Mouse (Mus musculus): ENCODE measurements around the gene Gpr12.
A peak's percentile ranks its signal among the peaks of the same experiment; 100 is the strongest.
"Not testable (repeated sequence)": the region's sequence is repeated elsewhere in the genome, so short reads cannot be mapped to it uniquely, and the experiment has no call there.

The Gpr12 gene

DNA sequence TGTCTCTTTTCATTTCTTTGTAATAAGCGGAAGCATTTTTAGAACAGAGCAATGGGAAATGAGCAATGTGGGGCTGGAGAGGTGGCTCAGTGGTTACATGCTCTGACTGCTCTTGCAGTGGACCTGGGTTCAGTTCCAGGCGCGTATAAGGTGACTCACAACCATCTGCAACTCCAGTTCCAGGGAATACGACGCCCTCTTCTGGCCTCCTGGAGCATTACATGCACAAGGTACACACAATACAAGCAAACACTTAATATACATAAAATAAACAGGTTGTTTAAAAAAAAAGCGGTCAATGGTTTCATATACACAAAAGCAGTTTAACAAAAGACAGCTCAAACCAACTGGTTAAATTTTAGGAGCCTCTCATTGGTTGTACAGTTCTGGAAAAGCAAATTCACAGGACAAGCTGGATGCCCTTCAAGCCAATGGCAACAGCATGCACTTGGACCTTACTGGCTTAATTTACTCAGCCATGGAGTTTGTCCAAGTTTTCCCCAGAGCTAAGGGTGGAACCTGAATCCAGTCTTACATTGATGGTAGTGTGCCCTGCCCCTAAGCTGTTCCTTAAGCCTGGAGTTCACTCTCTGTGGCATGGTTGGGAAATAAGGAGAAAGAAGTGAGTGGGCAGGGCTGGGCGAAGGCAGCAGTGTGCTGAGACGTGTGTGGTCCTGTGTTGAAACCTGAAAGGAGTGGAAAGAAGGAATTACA lies 1.5 kb upstream of the Gpr12 start:
- no peak for DNase-seq (ENCODE audit: low spot score in 2 of 2)

DNA sequence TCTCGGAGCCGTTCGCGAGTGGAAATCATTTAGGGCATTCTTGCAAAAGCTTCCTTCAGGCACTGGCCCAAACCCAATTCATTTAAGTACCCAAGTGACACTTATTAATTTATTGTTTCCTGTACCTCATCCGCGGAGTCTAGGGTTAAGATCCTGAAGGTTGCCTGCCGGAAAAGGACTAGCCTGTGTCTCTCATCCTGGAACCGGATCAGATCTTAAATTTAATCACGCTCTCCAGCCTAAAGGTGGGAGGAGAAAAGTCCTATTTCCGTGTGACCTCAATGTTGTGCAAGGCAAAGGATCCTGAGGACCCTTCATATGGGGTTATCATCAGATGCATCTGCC lies 240 bp upstream of the Gpr12 start:
- no peak for DNase-seq (ENCODE audit: low spot score in 2 of 2)

DNA sequence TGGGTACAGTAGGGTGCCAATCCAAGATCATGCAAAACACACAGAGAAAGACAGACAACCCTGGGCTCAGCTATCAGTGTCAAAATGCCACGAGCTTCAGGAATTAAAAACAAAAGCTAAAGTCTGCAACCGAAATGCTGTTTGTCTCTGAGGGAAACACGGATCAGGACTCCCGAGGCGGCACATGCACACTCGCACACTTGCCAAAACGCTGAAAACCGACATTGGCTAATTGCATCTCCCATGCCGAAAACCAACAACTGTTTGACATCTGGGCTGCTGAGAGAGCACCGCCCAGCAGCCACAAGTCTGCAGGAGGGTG lies 922 bp downstream of the Gpr12 start:
- no peak for DNase-seq (ENCODE audit: low spot score in 2 of 2)

DNA sequence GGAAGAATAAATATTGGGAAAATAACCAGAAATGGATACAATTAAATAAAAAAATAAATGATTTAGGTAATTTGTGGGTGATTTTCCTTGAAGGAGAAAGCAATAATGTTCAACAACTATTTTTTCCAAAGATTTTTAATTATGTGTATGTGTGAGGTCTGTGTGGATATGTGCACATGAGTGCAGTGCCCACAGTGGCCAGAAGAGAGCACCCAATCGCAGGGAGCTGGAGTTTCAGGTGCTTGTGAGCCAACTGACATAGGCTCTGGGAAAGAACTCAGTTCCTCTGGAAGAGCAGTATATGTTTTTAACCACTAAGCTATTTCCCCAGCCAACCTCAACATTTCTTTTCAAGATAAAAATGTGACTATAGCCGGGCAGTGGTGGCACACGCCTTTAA lies 8.4 kb downstream of the Gpr12 start:
- no peak for DNase-seq (ENCODE audit: low spot score in 2 of 2)

DNA sequence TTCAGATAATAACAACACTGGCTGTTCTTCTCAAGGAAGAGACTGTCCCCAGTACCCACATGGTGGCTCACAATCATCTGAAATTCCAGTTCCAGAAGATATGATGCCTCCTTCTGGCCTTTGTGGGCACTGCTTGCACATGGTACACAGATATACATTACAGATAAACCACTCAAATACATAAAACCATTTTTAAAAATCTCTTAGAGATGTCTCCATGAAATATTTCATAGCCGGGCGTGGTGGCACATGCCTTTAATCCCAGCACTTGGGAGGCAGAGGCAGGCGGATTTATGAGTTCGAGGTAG lies 12.3 kb downstream of the Gpr12 start:
- not testable (repeated sequence) for DNase-seq (ENCODE audit: low spot score in 2 of 2)

DNA sequence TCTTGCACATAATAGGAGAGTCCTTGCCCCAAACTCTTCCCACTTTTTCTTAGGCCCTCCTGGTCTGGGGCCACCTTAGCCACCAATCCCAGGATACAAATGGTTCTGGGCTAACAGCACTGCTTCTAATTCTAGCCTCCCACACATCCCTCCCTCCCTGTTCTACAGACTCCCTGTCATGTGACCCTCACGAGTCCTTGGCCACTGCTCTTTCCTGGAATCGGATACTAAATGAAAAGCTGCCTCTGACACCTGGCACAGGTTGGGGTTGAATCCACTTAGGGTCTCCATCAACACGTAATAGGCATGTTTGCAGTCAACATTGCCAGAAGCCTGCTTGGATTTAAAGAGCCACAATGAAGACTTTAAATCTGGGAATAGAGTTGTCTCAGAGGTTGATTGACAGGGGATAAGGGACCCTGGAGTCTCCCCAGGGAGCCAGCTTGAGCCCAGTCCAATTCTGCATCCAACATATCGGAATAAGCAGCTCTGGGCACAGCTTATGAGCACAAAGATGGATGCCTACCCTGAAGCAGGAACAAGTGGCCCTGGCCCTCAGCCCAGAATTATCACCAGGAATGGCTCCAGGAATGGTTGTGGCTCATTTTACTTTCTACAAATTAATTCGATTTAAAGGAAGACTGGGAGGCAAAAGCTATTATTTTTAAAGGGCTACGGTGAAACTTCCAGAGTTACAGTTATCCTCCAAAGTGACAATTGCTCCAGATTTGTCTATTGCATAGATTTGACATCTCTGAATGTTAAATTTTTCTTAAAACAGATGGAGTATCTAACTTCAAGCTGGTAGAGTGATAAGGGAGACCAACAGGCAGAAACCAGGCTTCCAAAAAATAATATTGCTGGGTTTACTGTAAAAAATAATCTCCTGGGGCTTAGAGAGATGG lies 13.0 kb downstream of the Gpr12 start:
- DNase-seq (ENCODE audit: low spot score in 2 of 2): not testable (repeated sequence)

DNA sequence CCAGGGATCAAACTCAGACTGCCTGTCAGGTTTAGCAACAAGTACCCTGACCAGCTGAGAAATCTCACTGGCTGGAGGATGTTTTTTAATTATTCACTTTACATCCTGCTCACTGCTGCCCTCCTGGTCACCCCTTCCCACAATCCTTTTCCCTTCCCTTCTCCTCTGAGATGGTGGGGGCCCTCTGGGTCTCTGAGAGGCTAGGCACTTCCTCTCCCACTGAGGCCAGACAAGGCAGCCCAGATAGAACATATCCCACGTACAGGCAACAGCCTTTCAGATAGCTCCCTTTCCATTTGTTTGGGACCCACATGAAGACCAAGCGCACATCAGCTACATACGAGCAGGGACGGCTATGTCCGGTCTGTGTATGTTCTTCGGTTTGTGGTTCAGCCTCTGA lies 14.9 kb downstream of the Gpr12 start:
- not testable (repeated sequence) for DNase-seq (ENCODE audit: low spot score in 2 of 2)

DNA sequence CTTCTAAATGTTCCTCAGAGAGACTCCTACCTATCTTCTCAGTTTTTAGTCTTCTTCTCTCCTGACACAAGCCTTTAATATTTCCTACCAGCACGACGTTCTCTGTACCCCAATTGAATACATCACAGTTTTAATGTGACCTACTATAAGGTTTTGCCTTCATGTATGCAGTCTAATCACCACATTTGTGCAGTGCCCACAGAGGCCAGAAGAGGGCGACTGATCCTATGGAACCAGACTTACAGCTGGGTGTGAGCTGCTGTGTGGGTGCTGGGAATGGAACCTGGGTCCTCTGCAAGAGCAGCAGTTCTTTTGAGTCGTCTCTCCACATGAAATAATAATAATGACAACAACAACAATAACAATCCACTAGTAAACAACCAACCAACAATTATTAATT lies 18.0 kb downstream of the Gpr12 start:
- DNase-seq (ENCODE audit: low spot score in 2 of 2): peak; percentile 5 to 6

DNA sequence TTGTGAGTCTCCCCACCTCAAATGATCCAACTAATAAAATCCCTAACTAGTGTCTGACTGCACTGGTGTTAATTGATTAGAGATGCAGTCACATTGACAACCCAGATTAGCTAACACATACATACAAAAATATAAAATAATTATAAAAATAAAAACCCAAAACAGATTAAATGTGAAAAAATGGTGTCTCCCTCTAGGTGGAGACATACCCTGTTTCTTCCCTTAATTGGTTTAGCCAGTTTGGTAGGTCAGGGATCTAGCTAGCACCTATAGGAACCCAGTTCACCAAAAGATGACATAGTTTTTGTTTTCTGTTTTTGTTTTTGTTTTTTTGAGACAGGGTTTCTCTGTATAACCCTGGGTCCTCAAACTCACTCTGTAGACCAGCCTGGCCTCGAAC lies 20.8 kb downstream of the Gpr12 start:
- no peak for DNase-seq (ENCODE audit: low spot score in 2 of 2)

DNA sequence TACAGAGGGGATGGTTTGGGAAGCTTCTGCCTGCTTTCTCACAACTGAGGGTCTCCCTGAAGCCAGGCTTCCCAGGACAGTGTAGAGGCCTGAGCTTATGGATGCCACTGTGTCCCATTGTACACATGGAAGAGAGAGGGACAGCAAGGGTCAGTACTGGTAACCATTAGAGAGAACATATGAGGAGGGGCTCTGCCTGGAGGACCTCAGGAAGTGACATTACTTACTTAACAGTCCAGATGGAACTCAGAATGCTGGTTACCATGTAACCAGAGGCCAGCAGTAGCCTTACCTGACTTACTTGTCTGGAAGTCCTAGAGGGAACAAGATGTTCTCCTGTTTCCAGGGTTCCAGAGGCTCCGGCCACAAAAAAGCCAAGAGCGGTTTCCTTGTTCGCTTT lies 29.2 kb downstream of the Gpr12 start, which contains the start of gene Gm3415:
Gene Gm3415 (plus strand): TSS at position 301 of the 400 bp plus-strand sequence.
- not testable (repeated sequence) for DNase-seq (ENCODE audit: low spot score in 2 of 2)

DNA sequence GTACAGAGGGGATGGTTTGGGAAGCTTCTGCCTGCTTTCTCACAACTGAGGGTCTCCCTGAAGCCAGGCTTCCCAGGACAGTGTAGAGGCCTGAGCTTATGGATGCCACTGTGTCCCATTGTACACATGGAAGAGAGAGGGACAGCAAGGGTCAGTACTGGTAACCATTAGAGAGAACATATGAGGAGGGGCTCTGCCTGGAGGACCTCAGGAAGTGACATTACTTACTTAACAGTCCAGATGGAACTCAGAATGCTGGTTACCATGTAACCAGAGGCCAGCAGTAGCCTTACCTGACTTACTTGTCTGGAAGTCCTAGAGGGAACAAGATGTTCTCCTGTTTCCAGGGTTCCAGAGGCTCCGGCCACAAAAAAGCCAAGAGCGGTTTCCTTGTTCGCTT lies 47.7 kb downstream of the Gpr12 start, which contains the start of gene Gm3409:
Gene Gm3409 (plus strand): TSS at position 301 of the 400 bp plus-strand sequence.
- DNase-seq (ENCODE audit: low spot score in 2 of 2): not testable (repeated sequence)
